Mouse (Mus musculus) MEL (cell line): ENCODE data around the gene Gm10643. TPM values are rescaled to one million over a fixed set of nuclear protein-coding genes. Genes with fewer than 3 reads are reported as not detected.

Source experiments
- DNase-seq: peaks from one replicate; pipeline ENCODE4 v3.0.0; 2011; ENCODE audit warnings: low read depth, low spot score
- H3K27ac ChIP-seq: 2 replicates; pipeline ENCODE4 v1.5.1; 2012; ENCODE audit warnings: low read depth, mild to moderate bottlenecking, control low read depth, low read length, moderate library complexity; ENCODE audit not compliant: control insufficient read depth
- H3K27me3 ChIP-seq, 2 experiments: fragments of 150-350 bp in 1 of 2; sonication (generic) in 1 of 2; 2 replicates each; pipeline ENCODE4 v1.6.1; 2012; ENCODE audit warnings: low read length in 2 of 2, mild to moderate bottlenecking in 2 of 2, improper control_type of control experiment in 1 of 2, moderate library complexity in 1 of 2; ENCODE audit not compliant: insufficient read depth in 2 of 2, control insufficient read depth in 1 of 2
- H3K36me3 ChIP-seq, 2 experiments: 2 replicates each; pipeline ENCODE4 v1.6.1; 2012 to 2014; ENCODE audit warnings: low read length in 2 of 2, improper control_type of control experiment in 1 of 2, inconsistent platforms in 1 of 2, mild to moderate bottlenecking in 1 of 2; ENCODE audit not compliant: insufficient read depth in 2 of 2, control insufficient read depth in 1 of 2
- H3K4me1 ChIP-seq, 2 experiments: fragments of 150-350 bp in 1 of 2; sonication (generic) in 1 of 2; 2 replicates each; pipeline ENCODE4 v1.6.1; 2012; ENCODE audit warnings: low read length in 2 of 2, improper control_type of control experiment in 1 of 2, mild to moderate bottlenecking in 1 of 2; ENCODE audit not compliant: insufficient read depth in 2 of 2, control insufficient read depth in 1 of 2
- H3K4me3 ChIP-seq, 2 experiments: fragments of 150-350 bp in 1 of 2; sonication (generic) in 1 of 2; 2 replicates each; pipeline ENCODE4 v1.5.1; 2012; ENCODE audit warnings: low read depth in 2 of 2, low read length in 2 of 2, mild to moderate bottlenecking in 2 of 2, moderate library complexity in 2 of 2, control low read depth in 1 of 2, improper control_type of control experiment in 1 of 2; ENCODE audit not compliant: control insufficient read depth in 1 of 2, insufficient read depth in 1 of 2
- H3K79me2 ChIP-seq: 2 replicates; pipeline ENCODE4 v1.6.1; 2012; ENCODE audit warnings: mild to moderate bottlenecking, low read length, moderate library complexity; ENCODE audit not compliant: control insufficient read depth, poor library complexity, insufficient read depth
- H3K9ac ChIP-seq: 2 replicates; pipeline ENCODE4 v1.6.1; 2012; ENCODE audit warnings: low read depth, mild to moderate bottlenecking, control low read depth, low read length, moderate library complexity; ENCODE audit not compliant: control insufficient read depth, poor library complexity, severe bottlenecking
- H3K9me3 ChIP-seq: fragments of 150-350 bp; sonication (generic); replicated peaks from 2 replicates; pipeline ENCODE4 v1.6.1; 2012; ENCODE audit warnings: mild to moderate bottlenecking, low read length, improper control_type of control experiment, moderate library complexity; ENCODE audit not compliant: insufficient read depth
- CHD1 ChIP-seq: IDR thresholded peaks from 2 replicates; pipeline ENCODE4 v1.6.1; 2012; ENCODE audit warnings: low read depth, mild to moderate bottlenecking, inconsistent platforms, low read length, improper control_type of control experiment
- CTCF ChIP-seq, 3 experiments: IDR thresholded peaks in 2 of 3; conservative IDR thresholded peaks in 1 of 3; 2 replicates each; pipeline ENCODE4 v1.5.1; 2011 to 2012; ENCODE audit warnings: low read length in 3 of 3, low read depth in 2 of 3, mild to moderate bottlenecking in 2 of 3, improper control_type of control experiment in 1 of 3, inconsistent platforms in 1 of 3, mixed read lengths in 1 of 3, moderate library complexity in 1 of 3; ENCODE audit not compliant: control insufficient read depth in 1 of 3, insufficient read depth in 1 of 3, poor library complexity in 1 of 3, severe bottlenecking in 1 of 3
- GATA1 ChIP-seq: IDR thresholded peaks from 2 replicates; pipeline ENCODE4 v1.6.1; 2011; ENCODE audit warnings: low read depth, low read length, improper control_type of control experiment
- JUND ChIP-seq: IDR thresholded peaks from 2 replicates; pipeline ENCODE4 v1.6.1; 2011; ENCODE audit warnings: low read depth, mild to moderate bottlenecking, improper control_type of control experiment, low read length
- MAFK ChIP-seq: IDR thresholded peaks from 2 replicates; pipeline ENCODE4 v1.6.1; 2011; ENCODE audit warnings: low read depth, mild to moderate bottlenecking, low read length, improper control_type of control experiment, borderline replicate concordance
- MAZ ChIP-seq: IDR thresholded peaks from 2 replicates; pipeline ENCODE4 v1.6.1; 2012; ENCODE audit warnings: low read depth, mild to moderate bottlenecking, inconsistent platforms, low read length, improper control_type of control experiment
- MXI1 ChIP-seq: IDR thresholded peaks from 2 replicates; pipeline ENCODE4 v1.6.1; 2011; ENCODE audit warnings: mild to moderate bottlenecking, low read depth, low read length, improper control_type of control experiment
- MYC ChIP-seq: IDR thresholded peaks from 2 replicates; pipeline ENCODE4 v1.6.1; 2011; ENCODE audit warnings: low read depth, mild to moderate bottlenecking, low read length, improper control_type of control experiment, moderate library complexity
- POLR2A ChIP-seq, 2 experiments: IDR thresholded peaks; 2 replicates each; pipeline ENCODE4 v1.6.1; 2011 to 2012; ENCODE audit warnings: low read length in 2 of 2, mild to moderate bottlenecking in 2 of 2, control low read depth in 1 of 2, improper control_type of control experiment in 1 of 2, low read depth in 1 of 2, moderate library complexity in 1 of 2; ENCODE audit not compliant: control insufficient read depth in 1 of 2, insufficient read depth in 1 of 2, poor library complexity in 1 of 2
- POLR2AphosphoS2 ChIP-seq: IDR thresholded peaks from 2 replicates; pipeline ENCODE4 v1.6.1; 2011; ENCODE audit warnings: low read length, improper control_type of control experiment
- RAD21 ChIP-seq: IDR thresholded peaks from 2 replicates; pipeline ENCODE4 v1.6.1; 2011; ENCODE audit warnings: mild to moderate bottlenecking, low read depth, low read length, improper control_type of control experiment
- SIN3A ChIP-seq: IDR thresholded peaks from 2 replicates; pipeline ENCODE4 v1.6.1; 2012; ENCODE audit warnings: low read length, improper control_type of control experiment, inconsistent platforms
- SMC3 ChIP-seq: IDR thresholded peaks from 2 replicates; pipeline ENCODE4 v1.6.1; 2011; ENCODE audit warnings: low read depth, low read length, improper control_type of control experiment
- TAL1 ChIP-seq: IDR thresholded peaks from 2 replicates; pipeline ENCODE4 v1.6.1; 2012; ENCODE audit warnings: mild to moderate bottlenecking, inconsistent platforms, low read length, moderate library complexity, mixed read lengths
- TCF12 ChIP-seq: IDR thresholded peaks from 2 replicates; pipeline ENCODE4 v1.6.1; 2014; ENCODE audit warnings: low read depth, mild to moderate bottlenecking, inconsistent platforms, low read length, improper control_type of control experiment, moderate library complexity
- ZC3H11A ChIP-seq: IDR thresholded peaks from 2 replicates; pipeline ENCODE4 v1.6.1; 2012; ENCODE audit warnings: low read depth, mild to moderate bottlenecking, inconsistent platforms, low read length, improper control_type of control experiment
- ZKSCAN1 ChIP-seq: IDR thresholded peaks from 2 replicates; pipeline ENCODE4 v1.6.1; 2012; ENCODE audit warnings: low read depth, mild to moderate bottlenecking, inconsistent platforms, low read length, improper control_type of control experiment, moderate library complexity
- ZMIZ1 ChIP-seq: IDR thresholded peaks from 2 replicates; pipeline ENCODE4 v1.6.1; 2012; ENCODE audit warnings: low read depth, mild to moderate bottlenecking, inconsistent platforms, low read length, improper control_type of control experiment, moderate library complexity
- polyA plus RNA-seq, 2 experiments: library from polyadenylated mRNA; stranded (reverse) in 1 of 2; unstranded in 1 of 2; fragments of >175 nt in 1 of 2; fragments of >200 nt in 1 of 2; gene quantifications; 2 replicates each; pipeline versions ENCODE4 v1.2.1 to v1.2.4; 2012; ENCODE audit warnings: low replicate concordance in 2 of 2, low read depth in 1 of 2; ENCODE audit not compliant: insufficient read length in 2 of 2, insufficient read depth in 1 of 2, missing spikeins in 1 of 2
- total RNA-seq: library from RNA; depleted of rRNA; stranded (reverse); fragments of 300-350 nt; gene quantifications from 2 replicates; pipeline ENCODE4 v1.2.3, GENCODE M21; 2012

Gene Gm10643
- total and polyA plus RNA-seq, 3 experiments, result 0.23 to 0.28 TPM; not detected in 1

GRCm38 (mm10) chr8:84042066-84042947 lies 22.6 kb downstream of the Gm10643 start, which contains the start of gene Il27ra (continued):
- no peak for TF ChIP-seq CHD1
- no peak for TF ChIP-seq ZC3H11A
- peak; percentile 54 for TF ChIP-seq ZMIZ1
- TF ChIP-seq SMC3, result no peak
- TF ChIP-seq POLR2A (IDR thresholded peaks at IDR 0.05; ENCODE audit: control insufficient read depth in 1 of 2, insufficient read depth in 1 of 2, low read depth in 1 of 2, low read length in 2 of 2, poor library complexity in 1 of 2), result peak; percentile 85 to 86
- TF ChIP-seq MAZ, result peak; percentile 91
- TF ChIP-seq POLR2AphosphoS2, result peak; percentile 65; the same call in 1 of the 2 replicates
- TF ChIP-seq MYC, result peak; percentile 65
- no peak for TF ChIP-seq JUND
- no peak for TF ChIP-seq MAFK
- TF ChIP-seq TCF12, result peak; percentile 59

- no peaks in the 10 kb centered on the region for H3K9me3 ChIP-seq
- H3K79me2 ChIP-seq, result peaks cover 16% of the 10 kb centered on the region
- peak; percentile 72 to 79 (median 75) for TF ChIP-seq CTCF (IDR thresholded peaks at IDR 0.05 in 2 of 3, conservative IDR thresholded peaks at IDR 0.05 in 1 of 3; ENCODE audit: control insufficient read depth in 1 of 3, insufficient read depth in 1 of 3, low read depth in 2 of 3, low read length in 3 of 3, poor library complexity in 1 of 3, severe bottlenecking in 1 of 3)
- 0 out of 2 replicates have a peak, but pooled peaks have one; percentile 22 for TF ChIP-seq MXI1
- TF ChIP-seq SMC3, result peak; percentile 77
- peak; percentile 47; the same call in 1 of the 2 replicates for TF ChIP-seq SIN3A
- peak; percentile 75 for TF ChIP-seq RAD21
- peak; percentile 54; the same call in 1 of the 2 replicates for TF ChIP-seq GATA1
- TF ChIP-seq MAZ, result no peak
- TF ChIP-seq MYC, result no peak
- peak; percentile 45 for TF ChIP-seq ZC3H11A
- TF ChIP-seq TAL1, result no peak
- TF ChIP-seq ZKSCAN1, result no peak
- TF ChIP-seq, all 39 proteins: peak for 7
- H3K4me1 ChIP-seq, result peaks cover 0 to 19% of the 10 kb centered on the region in 2 experiments; a peak in 3 of 4 replicates
- peak; percentile 81 for DNase-seq
- H3K9ac ChIP-seq, result no peak overlapping the region
- H3K4me3 ChIP-seq, result no peak overlapping the region
- H3K36me3 ChIP-seq, result peaks cover 4 to 7% of the 10 kb centered on the region in 2 experiments; a peak in 3 of 4 replicates
- H3K27me3 ChIP-seq, result no peaks in the 10 kb centered on the region
- no peak overlapping the region for H3K27ac ChIP-seq
Measured at GRCm38 (mm10) chr8:84039050-84039449, 25.9 kb downstream of the Gm10643 start.
